Mouse (Mus musculus) layer of hippocampus, adult 8-10 months (tissue): ENCODE measurements around the gene Nr1h2. TPM values are rescaled to one million over a fixed set of nuclear protein-coding genes. Genes with fewer than 3 reads are reported as not detected.

ENCODE experiments used
- DNase-seq, 2 experiments: peaks; one replicate each; pipeline ENCODE4 v3.0.0; 2022; ENCODE audit warnings: low spot score in 2 of 2
- total RNA-seq, 4 experiments: library from RNA; stranded (reverse); gene quantifications; 2 replicates each; pipeline ENCODE4 v1.2.4; 2022

Gene Nr1h2
- 10 to 100 TPM; 57.2 to 67.9 (median 61.1) TPM for total RNA-seq

DNA sequence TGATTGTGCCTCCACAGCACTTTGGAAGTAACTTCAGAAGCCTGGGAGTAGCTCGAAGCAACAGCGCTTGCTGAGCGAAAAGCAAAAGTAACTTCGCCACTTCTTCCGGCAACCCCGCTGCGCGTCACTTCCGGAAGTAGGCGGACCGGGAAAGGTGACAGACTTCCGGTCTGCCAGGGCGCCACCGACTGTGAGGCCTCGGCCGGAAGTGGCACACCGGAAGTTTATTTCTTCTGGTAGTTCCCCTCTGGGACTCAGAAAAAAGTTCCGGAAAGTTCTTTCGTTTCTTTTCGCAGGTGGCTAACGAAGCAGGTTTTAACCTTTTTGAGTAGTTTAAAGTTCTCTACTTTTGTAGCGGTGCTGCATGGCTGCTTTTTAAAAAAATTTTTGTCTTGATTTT is at the start of gene Nr1h2:
Gene Nr1h2, minus strand, starts transcription at position 126 of the 400 bp plus-strand sequence.
- peak; percentile 92 to 95 for DNase-seq

- no peak for DNase-seq
Observed at GRCm38 (mm10) chr7:44603186-44603855, 49.6 kb upstream of the Nr1h2 start.

DNA sequence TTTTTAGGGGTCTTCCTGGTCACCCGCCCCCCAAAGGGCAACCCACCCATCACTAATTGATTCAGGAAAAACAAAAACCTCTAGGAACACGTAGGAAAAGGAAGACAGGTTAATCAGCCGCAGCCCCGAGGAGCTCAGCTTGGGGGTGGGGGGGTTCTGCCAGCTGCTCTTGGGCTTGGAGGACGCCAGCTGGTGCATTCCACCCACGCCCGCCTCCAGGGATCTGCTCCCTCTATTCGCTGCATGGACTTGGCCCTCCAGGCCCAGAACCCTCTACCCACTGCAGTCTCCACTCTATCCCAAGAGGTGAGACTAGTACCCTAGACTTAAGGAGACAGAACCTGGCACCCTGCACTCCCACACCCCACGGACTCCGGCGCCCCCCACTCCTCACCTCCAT is 48.7 kb upstream of the Nr1h2 start:
- DNase-seq, result peak in 1 of 2 experiments; percentile 85

DNA sequence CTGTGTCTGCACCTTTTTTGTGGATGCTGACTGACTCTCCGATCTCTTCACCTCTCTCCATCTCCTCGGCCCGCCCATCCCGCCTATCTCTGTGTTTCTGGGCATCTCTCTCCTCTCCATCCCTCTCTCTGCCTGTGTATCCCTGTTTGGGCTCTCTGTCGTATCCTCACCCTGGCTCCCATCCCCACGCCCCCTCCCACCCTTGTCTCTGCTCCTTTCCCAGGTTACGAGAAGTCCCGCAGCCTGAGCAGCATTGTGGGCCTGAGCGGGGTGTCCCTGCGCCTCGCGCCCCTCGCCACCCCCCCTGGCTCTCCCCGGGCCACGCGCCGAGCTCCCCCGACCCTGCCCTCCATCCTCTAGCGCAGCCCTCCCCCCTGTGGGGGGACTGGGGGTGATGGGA is 47.9 kb upstream of the Nr1h2 start:
- no peak for DNase-seq

DNA sequence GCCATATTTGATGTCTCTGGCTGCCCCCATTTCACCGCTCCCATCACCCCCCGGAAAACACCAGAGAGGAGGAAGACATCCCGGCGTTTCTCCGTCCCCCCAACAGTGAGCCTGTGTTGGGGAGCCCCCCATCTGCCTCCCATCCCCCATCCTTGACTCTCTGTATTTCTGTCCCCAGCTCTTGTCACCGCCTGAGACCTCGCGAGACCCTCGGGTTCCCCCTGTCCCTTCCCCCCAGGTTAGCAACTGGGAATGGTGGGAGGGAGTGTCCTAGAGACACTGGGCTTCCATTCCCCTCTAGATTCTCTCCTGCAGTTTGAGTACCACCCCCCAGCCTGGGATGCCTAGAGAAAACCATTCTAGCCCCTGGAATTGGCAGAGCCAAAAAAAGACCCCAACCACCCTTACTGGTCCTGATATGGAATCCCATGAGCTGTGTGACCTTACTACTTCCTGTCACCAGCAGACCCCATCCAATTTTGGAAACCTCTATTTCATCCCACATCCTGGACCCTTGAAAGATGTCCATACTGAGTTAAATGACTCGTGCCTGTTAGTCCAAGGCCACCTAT is 47.0 kb upstream of the Nr1h2 start:
- no peak for DNase-seq

DNA sequence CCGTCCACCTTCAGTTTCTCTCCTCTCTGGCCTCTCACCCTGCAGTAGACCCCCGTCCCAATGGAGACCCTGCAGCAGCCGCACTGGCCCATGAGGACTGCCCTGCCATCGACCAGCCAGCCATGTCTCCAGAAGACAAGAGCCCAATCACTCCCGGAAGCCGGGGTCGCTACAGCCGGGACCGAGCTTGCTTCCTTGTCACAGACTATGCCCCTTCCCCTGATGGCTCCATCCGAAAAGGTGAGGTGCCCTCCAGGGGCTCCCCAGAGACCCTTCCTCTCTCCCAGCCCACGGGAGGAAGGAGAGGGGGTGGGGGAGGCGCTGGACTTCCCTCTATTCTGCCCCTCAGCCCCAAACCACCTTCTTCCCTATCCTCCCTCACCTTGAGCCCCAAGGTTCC is 44.6 kb upstream of the Nr1h2 start:
- DNase-seq, result no peak

- DNase-seq, result no peak
Observed at GRCm38 (mm10) chr7:44597666-44598065, 43.9 kb upstream of the Nr1h2 start.

DNA sequence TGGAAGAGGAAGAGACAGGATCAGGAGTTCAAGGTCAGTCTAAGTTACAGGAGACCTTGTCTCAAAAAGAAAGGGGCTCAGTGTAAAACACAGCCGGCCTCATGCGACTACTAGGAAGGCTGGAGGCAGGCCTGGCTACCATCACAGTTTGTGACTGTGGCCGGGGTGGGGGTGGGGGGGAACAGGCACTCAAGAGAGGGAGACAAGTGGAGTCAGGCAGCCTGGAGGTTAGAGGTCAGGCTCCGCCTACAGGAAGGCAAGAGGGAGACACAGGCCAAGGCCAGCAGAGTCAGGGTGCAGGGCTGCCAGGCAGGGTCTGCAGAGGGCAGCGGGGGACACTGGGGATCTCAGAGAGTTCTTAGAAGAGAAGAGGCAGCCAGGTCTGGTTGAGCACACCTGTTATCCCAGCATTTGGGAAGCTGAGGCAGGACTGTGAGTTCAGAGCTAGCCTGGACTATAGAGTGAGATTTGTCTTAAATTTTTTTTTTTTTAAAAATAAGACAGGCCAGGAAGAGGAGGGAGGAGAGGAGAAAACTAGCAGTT is 43.3 kb upstream of the Nr1h2 start:
- no peak for DNase-seq

DNA sequence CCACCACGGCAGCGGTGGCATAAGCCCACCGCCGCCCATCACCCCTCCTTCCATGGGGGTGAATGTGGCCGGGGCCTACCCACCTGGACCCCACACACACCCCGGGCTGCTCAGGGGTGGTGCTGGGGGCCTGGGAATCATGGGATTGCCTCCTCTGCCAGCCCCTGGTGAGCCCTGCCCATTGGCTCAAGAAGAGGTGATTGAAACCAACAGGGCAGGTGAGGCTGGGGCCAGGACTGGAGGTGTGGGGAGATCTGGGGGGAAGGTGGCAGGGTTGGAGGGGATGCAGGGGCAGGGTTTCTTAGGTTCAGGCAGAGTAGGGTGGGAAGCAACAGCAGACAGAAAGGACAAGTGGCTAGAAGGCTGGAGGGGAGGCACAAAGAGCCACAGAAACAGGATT is 42.3 kb upstream of the Nr1h2 start:
- DNase-seq, result no peak

DNA sequence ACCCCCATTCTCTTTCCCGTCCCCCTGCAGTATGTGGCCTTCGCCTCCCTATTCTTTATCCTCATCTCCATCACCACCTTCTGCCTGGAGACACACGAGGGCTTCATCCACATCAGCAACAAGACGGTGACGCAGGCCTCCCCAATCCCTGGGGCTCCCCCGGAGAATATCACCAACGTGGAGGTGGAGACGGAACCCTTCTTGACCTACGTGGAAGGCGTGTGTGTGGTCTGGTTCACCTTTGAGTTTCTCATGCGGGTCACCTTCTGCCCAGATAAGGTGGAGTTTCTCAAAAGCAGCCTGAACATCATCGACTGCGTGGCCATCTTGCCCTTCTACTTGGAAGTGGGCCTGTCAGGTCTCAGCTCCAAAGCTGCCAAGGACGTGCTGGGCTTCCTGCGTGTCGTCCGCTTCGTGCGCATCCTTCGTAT is 41.4 kb upstream of the Nr1h2 start:
- no peak for DNase-seq

GRCm38 (mm10) chr7:44594291-44594690 is 40.5 kb upstream of the Nr1h2 start:
- DNase-seq, result peak in 1 of 2 experiments; percentile 84

DNA sequence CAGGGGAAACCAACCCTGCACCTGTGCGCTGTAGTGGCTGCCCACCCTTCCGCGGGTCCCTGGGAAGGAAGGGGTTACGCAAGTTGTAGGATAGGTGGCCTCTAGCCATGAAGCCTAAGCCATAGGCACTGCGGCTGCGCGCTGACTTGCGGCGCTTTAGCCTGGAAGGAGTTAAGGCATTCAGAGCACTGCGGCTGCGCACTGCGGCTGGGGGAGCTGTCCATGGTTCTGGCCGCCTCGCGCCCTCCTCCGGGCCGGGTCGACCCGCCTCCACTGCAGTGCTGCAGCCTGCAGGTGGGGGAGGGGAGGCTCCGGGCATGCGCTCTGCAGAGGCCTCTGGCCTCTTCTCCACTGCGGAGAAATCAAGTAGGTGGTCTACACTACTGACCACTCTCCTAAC is 40.0 kb upstream of the Nr1h2 start:
- DNase-seq, result peak; percentile 85 to 87

DNA sequence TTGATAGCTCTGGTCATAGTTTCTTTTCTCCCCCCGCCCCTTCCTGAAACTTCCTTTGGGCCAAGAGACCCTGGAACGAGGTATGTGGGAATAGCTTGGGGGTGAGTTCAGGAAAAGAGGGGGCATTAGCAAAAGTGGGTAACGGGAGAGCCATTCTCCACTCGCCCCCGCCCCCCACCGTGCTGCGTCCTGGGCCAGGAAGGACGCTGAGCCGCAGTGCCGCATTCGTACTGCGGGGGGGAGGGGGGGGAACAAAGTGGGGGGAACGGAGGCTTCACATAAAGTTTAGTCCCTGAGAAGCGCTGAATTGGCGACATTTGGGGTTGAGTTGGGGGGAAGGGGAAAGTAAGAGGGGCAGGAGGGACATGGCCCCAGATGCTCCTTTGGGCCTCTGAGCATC is 39.3 kb upstream of the Nr1h2 start:
- DNase-seq, result no peak

GRCm38 (mm10) chr7:44591348-44592116 is 37.8 kb upstream of the Nr1h2 start:
- DNase-seq, result no peak

DNA sequence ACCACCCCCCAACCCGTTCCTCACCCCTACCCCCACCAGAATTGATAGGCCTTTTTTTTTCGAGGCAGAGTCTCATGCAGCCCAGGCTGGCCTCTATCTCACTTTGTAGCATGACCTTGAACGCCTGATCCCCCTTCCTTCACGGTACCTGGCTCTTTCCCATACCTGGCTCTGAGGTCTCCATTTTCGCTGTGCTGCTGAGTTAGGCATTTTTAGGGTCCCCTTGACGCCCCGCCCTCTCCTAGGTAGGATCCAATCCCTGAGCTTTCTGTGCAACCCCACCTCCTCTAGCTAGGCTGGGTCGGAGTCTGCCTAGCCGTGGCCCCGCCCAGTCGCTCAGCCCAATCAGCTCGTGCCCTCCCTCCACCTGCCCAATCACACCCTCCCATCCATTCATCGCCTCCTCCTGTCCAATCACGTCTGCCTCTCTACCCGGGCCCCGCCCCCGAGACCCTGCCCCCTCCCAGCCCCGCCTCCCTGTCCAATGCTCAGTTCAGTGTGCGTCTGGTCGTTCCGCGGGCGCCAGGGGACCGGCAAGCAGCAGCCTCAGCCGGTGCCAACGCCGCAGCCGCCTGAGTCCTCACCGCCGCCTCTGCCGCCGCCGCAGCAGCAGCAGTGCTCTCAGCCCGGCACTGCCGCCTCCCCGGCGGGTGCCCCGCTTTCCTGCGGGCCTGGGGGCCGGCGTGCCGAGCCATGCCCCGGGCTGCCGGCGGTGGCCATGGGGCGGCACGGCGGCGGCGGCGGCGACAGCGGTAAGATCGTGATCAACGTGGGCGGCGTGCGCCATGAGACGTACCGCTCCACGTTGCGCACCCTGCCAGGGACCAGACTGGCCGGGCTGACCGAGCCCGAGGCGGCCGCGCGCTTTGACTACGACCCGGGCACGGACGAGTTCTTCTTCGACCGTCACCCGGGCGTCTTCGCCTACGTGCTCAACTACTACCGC is 36.9 kb upstream of the Nr1h2 start, which contains the start of gene Kcnc3:
Gene Kcnc3, plus strand, starts transcription at position 263 of the 946 bp plus-strand sequence.
- DNase-seq, result peak; percentile 90 to 95

- no peak for DNase-seq
Observed at GRCm38 (mm10) chr7:44589946-44590345, 36.2 kb upstream of the Nr1h2 start.

GRCm38 (mm10) chr7:44589149-44589548 is 35.4 kb upstream of the Nr1h2 start:
- DNase-seq, result peak; percentile 71 to 77

DNA sequence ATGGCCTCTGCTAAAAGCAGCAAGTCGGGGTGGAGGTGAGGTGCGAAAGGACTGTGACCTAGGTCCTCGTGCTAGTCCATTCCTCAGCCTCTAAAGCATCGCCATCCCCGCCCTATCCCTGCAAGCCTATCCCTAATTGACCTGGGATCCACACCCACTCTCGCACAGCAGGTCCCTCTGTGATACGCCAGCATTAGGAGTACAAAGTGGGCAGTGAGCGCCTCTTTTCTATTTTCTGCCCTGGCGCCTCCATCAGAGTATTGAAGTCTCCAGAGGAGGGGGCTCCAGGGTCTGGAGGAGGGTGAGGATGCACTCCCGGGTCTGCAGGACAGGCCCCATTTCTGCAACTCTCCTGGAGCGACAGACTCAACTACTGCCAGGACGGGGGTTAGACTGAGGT is 34.6 kb upstream of the Nr1h2 start:
- no peak for DNase-seq

- DNase-seq, result no peak
Observed at GRCm38 (mm10) chr7:44587676-44588075, 33.9 kb upstream of the Nr1h2 start.

DNA sequence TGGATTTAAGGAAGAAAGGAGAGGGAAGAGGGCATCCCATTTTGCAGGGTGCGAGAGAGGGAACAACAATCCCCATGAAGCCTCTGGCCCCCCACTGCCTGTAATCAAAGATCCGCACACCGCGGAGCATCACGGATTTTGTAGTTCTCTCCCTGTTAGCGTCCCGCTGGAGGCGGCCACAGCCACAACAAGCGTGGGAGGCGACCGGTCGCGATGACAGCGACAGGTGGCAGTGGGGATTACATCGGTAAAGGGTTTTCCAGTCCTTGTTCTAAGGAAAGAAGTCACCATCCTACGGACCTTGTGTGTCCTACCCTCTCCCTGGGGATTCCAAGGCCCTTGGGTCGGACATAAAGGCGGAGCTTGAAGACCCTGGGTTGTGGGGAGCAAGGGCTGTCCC is 33.2 kb upstream of the Nr1h2 start:
- DNase-seq, result peak; percentile 83 to 86

GRCm38 (mm10) chr7:44586518-44586917 is 32.8 kb upstream of the Nr1h2 start:
- DNase-seq, result peak in 1 of 2 experiments; percentile 76
